Mouse (Mus musculus) small intestine, adult 2 months (tissue): ENCODE results near the gene Ap1m2.

Experiments
- CTCF ChIP-seq: fragments of 200-500 bp; IDR thresholded peaks from 2 replicates; pipeline ENCODE4 v1.5.1; 2012; ENCODE audit warnings: low read depth, mild to moderate bottlenecking, control low read depth, inconsistent platforms, low read length, moderate library complexity, mixed read lengths; ENCODE audit not compliant: insufficient replicate concordance, insufficient read length; ENCODE audit errors: extremely low read depth
- POLR2A ChIP-seq: fragments of 200-500 bp; IDR thresholded peaks from 2 replicates; pipeline ENCODE4 v1.6.1; 2012; ENCODE audit warnings: low read depth, mild to moderate bottlenecking, control low read depth, inconsistent platforms, low read length, moderate library complexity

DNA sequence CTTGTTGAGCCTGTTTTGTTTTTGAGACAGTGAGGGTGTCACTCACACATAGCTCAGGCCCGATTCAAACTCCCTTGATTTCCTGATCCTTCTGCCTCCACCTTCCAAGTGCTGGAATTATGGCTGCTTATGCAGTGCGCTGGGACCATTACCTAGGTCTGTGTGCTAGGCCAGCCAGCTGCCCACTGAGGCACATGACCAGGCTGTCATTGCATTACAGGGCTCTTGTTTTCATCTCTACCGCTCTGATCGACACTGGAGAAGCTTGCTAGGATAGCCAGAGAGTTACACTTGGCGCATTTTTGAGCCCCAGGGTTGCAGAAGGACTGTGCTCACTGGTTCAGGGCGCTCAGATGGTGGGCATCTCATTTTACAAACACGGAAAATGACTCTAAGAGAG is 442 bp downstream of the Ap1m2 start:
- TF ChIP-seq CTCF, result no peak
- no peak for TF ChIP-seq POLR2A
